Mouse (Mus musculus) forebrain, embryonic 14.5 days (tissue): ENCODE measurements at regions not wholly inside any gene's neighbourhood (a gene's known extent, or its start where the extent isn't known, plus 50 kb on each side); places are given as distances from the start of the nearest gene placed in this dataset.

Source experiments
- ATAC-seq: fragments of 200-750 bp; cut with Nextera tagmentation; 2 replicates; pipeline ENCODE4 v1.8.0; 2017; ENCODE audit warnings: mild to moderate bottlenecking, moderate library complexity
- DNase-seq: peaks from one replicate; pipeline ENCODE4 v3.0.0-alpha.2; 2015; ENCODE audit warnings: low spot score
- H3K27ac ChIP-seq: fragments of 300-500 bp; sonication (generic); 2 replicates; pipeline ENCODE4 v1.5.1; 2014; ENCODE audit warnings: low read depth, mild to moderate bottlenecking, control low read depth, low read length, moderate library complexity
- H3K27me3 ChIP-seq: fragments of 300-500 bp; sonication (generic); replicated peaks from 2 replicates; pipeline ENCODE4 v1.6.1; 2014; ENCODE audit warnings: low read length, control low read depth, mixed read lengths; ENCODE audit not compliant: control insufficient read depth, insufficient read depth
- H3K36me3 ChIP-seq: fragments of 300-500 bp; sonication (generic); 2 replicates; pipeline ENCODE4 v1.6.1; 2014; ENCODE audit warnings: low read length, control low read depth; ENCODE audit not compliant: control insufficient read depth, insufficient read depth
- H3K4me1 ChIP-seq: fragments of 300-500 bp; sonication (generic); 2 replicates; pipeline ENCODE4 v1.6.1; 2014; ENCODE audit warnings: antibody characterized with exemption, low read length, control low read depth; ENCODE audit not compliant: control insufficient read depth, insufficient read depth
- H3K4me2 ChIP-seq: fragments of 300-500 bp; sonication (generic); 2 replicates; pipeline ENCODE4 v1.6.1; 2014; ENCODE audit warnings: mild to moderate bottlenecking, control low read depth, low read length
- H3K4me3 ChIP-seq: fragments of 300-500 bp; sonication (generic); 2 replicates; pipeline ENCODE4 v1.5.1; 2014; ENCODE audit warnings: low read depth, low read length, control low read depth
- H3K9ac ChIP-seq: fragments of 300-500 bp; sonication (generic); 2 replicates; pipeline ENCODE4 v1.6.1; 2014; ENCODE audit warnings: mild to moderate bottlenecking, low read length, control low read depth, moderate library complexity
- H3K9me3 ChIP-seq: fragments of 300-500 bp; sonication (generic); replicated peaks from 2 replicates; pipeline ENCODE4 v1.6.1; 2016; ENCODE audit warnings: low read length, control low read depth, mixed read lengths; ENCODE audit not compliant: control insufficient read depth
- WGBS: fragments of 180-500 bp; shearing (Covaris S2); extraction: QIAGEN DNeasy Blood & Tissue Kit; methylation state at CpG from one replicate; pipeline ENCODE4 v1.1.7; 2014; 5-methylcytosine and 5-hydroxymethylcytosine counted together

DNA sequence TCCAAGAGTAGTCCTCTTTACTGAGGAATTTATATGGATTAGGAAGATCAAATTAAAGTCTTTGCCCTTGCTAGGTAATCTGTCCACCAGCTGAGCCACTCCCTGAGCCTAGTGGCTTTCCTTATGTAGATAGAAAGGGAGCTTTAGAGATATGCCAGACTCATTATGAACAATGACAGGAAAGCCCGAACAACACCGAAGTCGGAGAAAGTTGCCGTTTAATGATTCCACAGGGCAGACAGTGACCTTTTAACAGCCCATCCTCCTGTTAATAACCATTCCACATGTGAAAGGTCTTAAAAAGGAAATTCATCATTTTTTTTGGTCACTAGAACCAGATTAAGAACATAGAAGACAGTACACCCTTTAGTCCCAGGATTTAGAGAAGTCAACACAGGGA is 130.7 kb upstream of the Tbl1xr1 start:
- DNase-seq = no peak
- no peaks in the 10 kb centered on the region for H3K9me3 ChIP-seq
- H3K4me1 ChIP-seq = no peaks in the 10 kb centered on the region
- no peak overlapping the region for H3K27ac ChIP-seq
- no peak overlapping the region for H3K4me3 ChIP-seq
- no peak overlapping the region for H3K9ac ChIP-seq
- H3K36me3 ChIP-seq = no peaks in the 10 kb centered on the region
- no peak for ATAC-seq
- no peaks in the 10 kb centered on the region for H3K27me3 ChIP-seq
- H3K4me2 ChIP-seq = no peak overlapping the region
- WGBS = 93% methylated on average over 4 of the region's 4 CpGs

DNA sequence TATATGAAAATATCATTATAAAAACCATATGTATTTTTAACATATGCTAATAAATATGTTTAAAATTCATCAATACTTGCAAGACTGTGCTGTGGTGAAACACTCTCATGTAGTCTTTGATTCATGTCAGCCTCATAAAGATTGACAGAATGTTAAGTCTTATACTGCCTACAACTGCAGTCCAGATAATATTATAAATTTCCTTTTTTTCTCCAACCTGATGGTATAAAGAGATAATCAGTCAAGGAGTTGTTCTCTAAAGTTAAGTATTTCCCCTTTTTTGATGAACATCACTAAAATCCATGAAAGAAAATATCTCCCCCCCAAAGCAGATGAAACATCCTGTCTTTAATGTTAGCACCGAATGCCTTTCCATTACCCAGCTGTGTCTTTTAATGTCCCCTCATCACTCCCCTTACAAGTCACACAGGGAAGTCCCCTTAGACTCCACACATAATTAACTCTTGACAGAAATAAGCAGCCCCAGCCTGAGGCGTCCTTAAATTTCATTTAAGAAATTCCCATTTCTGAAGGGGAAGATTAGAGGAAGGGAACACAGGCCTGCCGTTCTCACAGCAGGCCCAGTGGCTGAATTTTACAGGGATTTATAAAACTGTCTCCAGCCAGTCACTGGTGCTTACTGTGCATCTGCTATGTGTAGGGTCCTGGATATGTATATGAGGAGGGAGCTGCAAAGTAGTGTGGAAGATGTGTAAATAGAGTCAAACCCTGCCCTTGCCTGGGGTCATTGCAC is 129.0 kb upstream of the Tbl1xr1 start:
- Histone ChIP-seq H3K4me2 (no peak overlapping the region), H3K4me3 (no peak overlapping the region), H3K27ac (no peak overlapping the region), H3K4me1 (0 out of 2 replicates have a peak, but pooled peaks cover 2% of the 10 kb centered on the region), H3K9ac (no peak overlapping the region), H3K9me3 (no peaks in the 10 kb centered on the region), H3K27me3 (no peaks in the 10 kb centered on the region), H3K36me3 (no peaks in the 10 kb centered on the region)
- WGBS = 19% methylated on average over 3 of the region's 3 CpGs
- ATAC-seq (no peak), DNase-seq (peak; percentile 15)

DNA sequence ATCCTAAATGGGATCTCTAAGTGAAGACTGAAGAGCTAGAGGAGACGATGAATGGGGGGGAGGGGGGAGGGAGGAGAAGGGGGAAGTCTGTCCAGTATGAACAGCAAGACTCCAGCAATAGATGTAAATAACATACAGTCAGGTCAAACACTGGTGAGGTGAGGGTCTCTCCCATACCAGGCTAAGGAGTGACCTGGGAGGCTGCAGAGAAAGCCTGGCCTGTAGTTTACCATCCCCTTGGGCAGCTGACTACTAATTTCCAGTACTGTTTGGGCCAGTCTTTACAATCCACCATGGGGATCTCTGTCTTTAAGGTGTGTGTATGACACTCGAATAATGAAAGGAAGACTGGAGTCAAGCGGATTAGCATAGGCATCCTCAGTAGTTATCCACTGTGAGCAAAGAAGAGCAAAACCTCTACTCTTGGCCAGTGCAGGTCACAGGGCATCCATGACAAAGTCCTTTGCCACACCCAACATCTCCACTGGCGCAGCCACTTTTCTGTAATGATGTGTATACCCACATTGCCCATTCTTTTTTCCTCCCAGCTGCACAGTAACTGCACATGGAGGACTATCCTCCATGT is 128.3 kb upstream of the Tbl1xr1 start:
- DNase-seq (no peak), ATAC-seq (no peak)
- Histone ChIP-seq H3K9ac (no peak overlapping the region), H3K4me2 (no peak overlapping the region), H3K27ac (no peak overlapping the region), H3K4me1 (0 out of 2 replicates have a peak, but pooled peaks cover 4% of the 10 kb centered on the region), H3K27me3 (no peaks in the 10 kb centered on the region), H3K36me3 (no peaks in the 10 kb centered on the region), H3K9me3 (no peaks in the 10 kb centered on the region), H3K4me3 (no peak overlapping the region)
- WGBS = 55% methylated on average over 4 of the region's 4 CpGs

DNA sequence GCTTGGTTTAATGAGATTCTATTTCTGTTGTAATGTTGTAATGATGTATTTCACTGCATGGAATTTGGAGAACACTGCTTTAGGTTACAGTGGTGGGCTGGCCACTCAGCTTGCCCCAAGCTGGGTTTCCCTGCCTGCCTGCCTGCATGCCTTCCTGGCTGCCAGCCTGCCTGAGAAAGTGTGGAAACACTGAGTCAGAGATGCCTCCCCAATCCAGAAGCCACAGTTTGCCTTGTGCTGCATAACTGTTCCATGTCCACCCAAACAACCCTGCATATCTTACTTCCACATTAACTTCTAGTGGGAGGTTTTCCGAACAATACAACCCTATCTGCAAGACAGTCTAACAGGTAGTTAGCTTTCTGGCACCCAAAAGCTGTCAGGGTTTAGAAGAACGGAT is 127.0 kb upstream of the Tbl1xr1 start:
- H3K36me3 ChIP-seq = no peaks in the 10 kb centered on the region
- DNase-seq = no peak
- no peaks in the 10 kb centered on the region for H3K27me3 ChIP-seq
- H3K4me3 ChIP-seq = no peak overlapping the region
- H3K4me1 ChIP-seq = 0 out of 2 replicates have a peak, but pooled peaks cover 4% of the 10 kb centered on the region
- WGBS = 82% methylated on average over 2 of the region's 2 CpGs
- no peak overlapping the region for H3K9ac ChIP-seq
- H3K9me3 ChIP-seq = no peaks in the 10 kb centered on the region
- no peak overlapping the region for H3K27ac ChIP-seq
- no peak for ATAC-seq
- H3K4me2 ChIP-seq = no peak overlapping the region

DNA sequence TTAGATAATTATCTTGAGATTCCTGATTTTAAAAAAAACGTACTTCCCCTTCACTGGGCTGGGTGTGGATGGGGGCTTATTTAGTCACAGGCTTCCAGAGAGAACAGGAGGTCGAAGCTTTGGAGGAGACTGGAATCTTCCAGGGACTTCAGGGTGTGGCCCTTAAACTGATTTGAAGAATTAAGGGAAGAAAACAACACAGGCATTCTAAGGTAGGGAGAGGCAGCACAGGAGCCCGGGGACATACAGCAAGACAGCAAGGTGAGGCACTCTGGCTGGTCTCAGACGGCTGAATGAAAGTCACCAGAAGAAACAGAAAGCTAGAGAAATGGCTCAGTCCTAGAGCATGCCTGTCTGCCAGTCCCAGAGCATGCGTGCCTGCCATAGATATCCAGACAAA is 125.9 kb upstream of the Tbl1xr1 start:
- Histone ChIP-seq H3K9ac (no peak overlapping the region), H3K36me3 (no peaks in the 10 kb centered on the region), H3K27me3 (no peaks in the 10 kb centered on the region), H3K27ac (no peak overlapping the region), H3K4me1 (0 out of 2 replicates have a peak, but pooled peaks cover 4% of the 10 kb centered on the region), H3K9me3 (no peaks in the 10 kb centered on the region), H3K4me2 (no peak overlapping the region), H3K4me3 (no peak overlapping the region)
- DNase-seq (no peak), ATAC-seq (no peak)
- WGBS = 85% methylated on average over 5 of the region's 5 CpGs

DNA sequence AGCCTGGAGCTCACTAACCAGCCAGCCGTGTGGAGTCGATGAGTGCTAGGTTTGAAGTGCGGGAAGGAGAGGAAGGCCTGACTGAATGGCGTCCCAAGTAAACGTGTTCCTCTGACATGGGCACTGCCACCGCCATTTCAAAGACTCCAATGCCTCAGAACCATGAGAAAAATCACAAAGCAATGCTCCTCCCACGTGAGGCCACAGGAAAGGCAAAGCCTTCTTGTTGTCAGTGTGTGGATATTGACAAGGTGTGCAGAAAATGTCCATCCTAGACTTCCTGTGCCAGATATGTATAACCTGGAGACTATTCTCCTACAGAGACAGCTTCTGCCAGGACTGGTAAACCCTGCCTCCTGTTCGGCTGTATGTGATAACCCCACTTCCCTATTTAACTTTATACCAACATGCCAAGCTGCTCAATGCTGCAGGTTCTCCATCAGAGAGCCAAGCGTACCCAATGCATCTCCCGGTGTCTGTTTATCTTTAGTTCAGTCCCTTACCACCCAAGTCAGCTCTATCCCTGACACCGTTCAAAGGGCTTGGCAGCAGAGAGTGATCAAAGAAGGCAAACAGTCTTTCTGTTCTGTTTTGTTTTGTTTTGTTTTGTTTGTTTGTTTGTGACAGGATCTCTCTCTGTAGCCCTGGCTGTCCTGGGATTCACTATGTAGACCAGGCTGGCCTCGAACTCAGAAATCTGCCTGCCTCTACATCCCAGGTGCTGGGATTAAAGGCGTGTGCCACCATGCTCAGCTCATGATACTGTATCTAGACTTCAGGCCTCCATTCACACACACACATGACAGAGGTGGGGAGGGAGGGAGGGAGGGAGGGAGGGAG is 124.8 kb upstream of the Tbl1xr1 start:
- 88% methylated on average over 13 of the region's 13 CpGs for WGBS
- H3K27me3 ChIP-seq = no peaks in the 10 kb centered on the region
- H3K4me3 ChIP-seq = no peak overlapping the region
- DNase-seq (no peak), ATAC-seq (no peak)
- no peak overlapping the region for H3K4me2 ChIP-seq
- H3K9ac ChIP-seq = no peak overlapping the region
- H3K36me3 ChIP-seq = no peaks in the 10 kb centered on the region
- 0 out of 2 replicates have a peak, but pooled peaks cover 4% of the 10 kb centered on the region for H3K4me1 ChIP-seq
- no peak overlapping the region for H3K27ac ChIP-seq
- no peaks in the 10 kb centered on the region for H3K9me3 ChIP-seq

DNA sequence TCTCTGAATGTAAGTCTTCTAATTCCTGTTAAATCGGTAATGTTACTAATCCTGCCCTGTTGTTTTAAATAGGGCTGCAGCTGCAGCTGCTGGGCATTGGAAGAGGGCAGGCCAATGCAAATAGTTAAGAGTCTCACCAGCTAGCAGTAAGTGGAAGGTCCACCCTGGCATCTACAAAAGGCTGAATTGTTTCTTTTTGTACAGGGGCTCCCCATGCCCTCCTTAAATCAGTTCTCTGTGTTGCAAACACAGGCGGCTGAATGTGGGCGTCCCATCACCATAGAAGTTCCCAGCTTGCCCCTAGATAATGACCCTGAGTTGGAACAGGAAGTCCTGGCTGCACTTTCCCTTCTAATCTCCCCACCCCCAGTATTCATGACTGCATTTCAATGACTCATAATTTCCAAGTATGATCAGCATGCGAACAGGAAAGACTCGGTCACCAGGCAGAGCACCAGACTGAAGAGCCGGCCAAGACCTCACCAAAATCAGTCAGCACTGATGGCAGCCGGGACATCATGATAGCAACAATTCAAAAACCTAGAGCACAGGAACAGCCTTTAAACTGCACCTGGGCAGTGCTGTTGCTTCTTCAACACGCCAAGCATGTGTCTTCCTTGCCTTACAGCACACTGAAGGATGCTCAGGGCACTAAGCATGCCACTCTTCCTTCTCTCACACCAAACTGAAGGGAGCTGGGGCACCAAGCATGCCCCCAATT is 123.6 kb upstream of the Tbl1xr1 start:
- H3K9ac ChIP-seq = no peak overlapping the region
- ATAC-seq (peak; percentile 59), DNase-seq (peak; percentile 36)
- H3K27ac ChIP-seq = no peak overlapping the region
- no peak overlapping the region for H3K4me2 ChIP-seq
- H3K9me3 ChIP-seq = no peaks in the 10 kb centered on the region
- WGBS = 35% methylated on average over 8 of the region's 8 CpGs
- H3K4me3 ChIP-seq = no peak overlapping the region
- H3K4me1 ChIP-seq = 0 out of 2 replicates have a peak, but pooled peaks cover 4% of the 10 kb centered on the region
- H3K36me3 ChIP-seq = no peaks in the 10 kb centered on the region
- H3K27me3 ChIP-seq = no peaks in the 10 kb centered on the region

DNA sequence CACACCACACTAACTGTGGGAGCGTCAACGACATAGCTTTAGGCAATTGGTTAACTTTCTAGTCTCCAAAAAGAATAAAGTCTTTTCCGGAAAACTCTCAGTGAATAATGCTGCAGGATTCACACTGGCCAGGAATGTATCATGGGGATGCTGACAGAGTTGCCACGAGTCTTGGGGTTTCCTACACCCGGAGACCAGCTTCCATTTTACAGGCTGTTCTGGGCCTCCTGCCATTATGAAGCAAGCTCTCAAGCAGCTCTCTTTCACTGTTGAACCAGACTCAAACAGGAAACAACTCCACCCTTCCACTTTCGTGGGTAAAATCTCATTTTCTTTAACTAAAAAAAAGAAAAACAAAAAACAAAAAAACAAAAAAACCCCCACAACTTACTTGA is 123.0 kb upstream of the Tbl1xr1 start:
- no peak for ATAC-seq
- 87% methylated on average over 6 of the region's 6 CpGs for WGBS
- H3K36me3 ChIP-seq = no peaks in the 10 kb centered on the region
- H3K27ac ChIP-seq = no peak overlapping the region
- no peaks in the 10 kb centered on the region for H3K9me3 ChIP-seq
- no peak for DNase-seq
- no peak overlapping the region for H3K4me2 ChIP-seq
- no peak overlapping the region for H3K4me3 ChIP-seq
- no peak overlapping the region for H3K9ac ChIP-seq
- H3K27me3 ChIP-seq = no peaks in the 10 kb centered on the region
- 0 out of 2 replicates have a peak, but pooled peaks cover 4% of the 10 kb centered on the region for H3K4me1 ChIP-seq
